Mouse (Mus musculus) c-Kit-positive CD71-positive TER-119-positive erythroid progenitor cells, embryonic 14.5 days (primary cell): ENCODE measurements around the gene Bbs5.
"Not testable (repeated sequence)": the region's sequence is repeated elsewhere in the genome, so short reads cannot be mapped to it uniquely, and the experiment has no call there.

Experiments used
- DNase-seq: peaks from one replicate; pipeline ENCODE4 v3.0.0-alpha.2; 2013; ENCODE audit warnings: low spot score

Gene Bbs5

DNA sequence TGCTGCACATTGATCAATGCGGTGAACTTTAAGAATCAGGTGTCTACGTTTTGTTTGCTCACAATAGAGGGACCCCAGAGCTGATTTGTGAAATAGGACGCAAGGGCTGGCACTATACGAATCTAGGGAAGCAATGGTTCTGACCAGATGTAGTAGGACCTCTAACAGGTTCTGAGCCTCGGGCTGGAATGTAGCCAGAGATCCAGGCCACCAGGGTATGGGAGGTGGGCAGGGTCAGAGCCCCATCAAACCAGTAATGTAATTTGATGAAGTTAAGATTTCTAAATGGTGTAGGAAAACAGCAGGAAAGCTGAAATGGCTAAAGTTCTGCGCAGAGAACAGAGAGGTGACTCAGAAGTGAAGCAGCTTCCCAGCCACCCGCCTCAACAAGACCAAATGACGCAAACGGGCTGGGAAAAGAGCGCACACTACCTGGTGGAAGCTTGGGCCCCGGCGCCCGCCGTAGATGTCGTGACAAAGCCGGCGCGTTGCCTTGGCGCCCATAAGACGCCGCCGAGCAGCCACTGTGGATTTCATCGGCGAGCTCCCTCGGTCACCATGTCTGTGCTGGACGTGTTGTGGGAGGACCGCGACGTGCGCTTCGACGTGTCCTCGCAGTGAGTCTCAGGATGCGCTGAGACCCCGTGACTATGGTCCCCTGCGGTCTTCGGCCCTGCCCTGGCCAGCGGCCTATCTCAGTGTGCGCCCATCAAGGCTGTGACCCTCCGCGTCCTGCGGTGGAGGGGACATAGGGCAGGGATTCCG is at the start of gene Bbs5:
Bbs5 (plus strand) TSS at position 446 of the 765 bp plus-strand sequence.
- DNase-seq = peak; percentile 74

GRCm38 (mm10) chr2:69603726-69604393 is 43.1 kb upstream of the Bbs5 start:
- DNase-seq = no peak

DNA sequence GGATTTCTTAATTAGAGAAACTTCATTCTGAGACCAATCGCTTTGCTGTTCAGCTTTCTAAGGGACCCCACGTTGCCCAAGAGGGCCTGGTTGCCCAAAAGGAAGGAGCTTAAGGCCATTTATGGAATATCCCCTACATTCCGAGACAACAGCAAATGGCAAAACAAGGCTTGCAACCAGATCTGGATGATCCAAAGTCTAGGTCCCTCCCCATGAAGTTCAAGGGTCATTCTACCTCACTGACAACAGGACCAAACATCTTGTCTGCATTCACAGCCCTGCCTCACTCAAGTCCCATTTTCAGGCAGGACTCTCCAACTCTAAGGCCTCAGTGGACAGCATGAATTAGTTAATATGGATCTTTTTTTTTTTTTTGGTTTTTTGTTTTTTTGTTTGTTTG is 40.4 kb upstream of the Bbs5 start:
- DNase-seq = no peak

DNA sequence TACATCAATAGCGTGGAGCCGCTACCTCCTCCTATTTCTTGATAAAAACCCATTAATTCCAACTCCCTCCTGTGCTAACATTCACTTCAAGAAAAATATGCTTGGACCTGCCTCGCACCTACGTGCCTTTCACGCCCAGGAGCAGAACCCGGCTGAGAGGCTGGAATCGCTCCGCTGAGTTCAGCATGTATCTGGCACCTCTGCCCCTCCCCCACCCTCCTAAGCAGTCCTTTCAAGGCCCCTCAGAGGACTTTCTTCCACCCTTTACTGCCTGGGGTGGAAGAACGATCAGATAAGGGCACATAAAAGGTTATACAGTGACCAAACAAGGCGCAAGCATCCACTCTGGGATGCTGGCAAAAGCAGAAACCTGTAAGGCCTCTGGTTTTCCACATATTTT is 34.7 kb upstream of the Bbs5 start:
- no peak for DNase-seq

DNA sequence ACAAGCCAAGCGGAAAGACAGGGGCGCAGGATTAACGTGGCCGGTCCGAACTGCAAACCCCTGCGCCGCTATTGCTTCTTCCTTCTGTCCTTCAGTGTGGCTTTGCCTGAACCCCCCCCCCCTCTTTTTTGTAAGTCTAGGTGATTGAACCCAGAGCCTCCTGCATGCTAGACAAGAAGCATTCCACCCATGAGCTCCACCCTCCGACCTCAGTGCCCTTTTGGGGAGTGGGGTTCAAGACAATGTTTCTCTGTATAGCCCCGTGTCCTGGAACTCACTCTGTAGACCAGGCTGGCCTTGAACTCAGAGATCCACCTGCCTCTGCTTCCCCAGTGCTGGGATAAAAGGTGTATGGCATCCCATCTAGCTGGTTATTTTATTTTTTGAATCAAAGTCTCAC is 34.3 kb upstream of the Bbs5 start:
- no peak for DNase-seq

- peak; percentile 49 for DNase-seq
Measured at GRCm38 (mm10) chr2:69613237-69613636, 33.7 kb upstream of the Bbs5 start.

DNA sequence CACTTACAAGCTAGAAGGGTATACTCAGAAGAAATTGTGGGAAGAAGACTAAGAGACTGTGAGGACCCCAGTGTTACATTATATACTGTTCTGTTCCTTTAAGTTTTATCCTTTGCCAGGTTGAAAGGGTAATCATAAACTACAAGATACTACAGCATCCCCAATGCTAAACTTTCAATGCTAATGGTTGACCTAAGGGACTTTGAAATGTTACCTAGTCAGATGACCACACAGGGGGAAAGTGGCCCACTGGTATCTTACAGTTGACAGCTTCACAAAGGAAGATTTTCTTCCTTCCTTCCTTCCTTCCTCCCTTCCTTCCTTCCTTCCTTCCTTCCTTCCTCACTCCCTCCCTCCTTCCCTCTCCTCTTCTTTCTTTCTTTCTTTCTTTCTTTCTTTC is 28.6 kb upstream of the Bbs5 start:
- DNase-seq = no peak

DNA sequence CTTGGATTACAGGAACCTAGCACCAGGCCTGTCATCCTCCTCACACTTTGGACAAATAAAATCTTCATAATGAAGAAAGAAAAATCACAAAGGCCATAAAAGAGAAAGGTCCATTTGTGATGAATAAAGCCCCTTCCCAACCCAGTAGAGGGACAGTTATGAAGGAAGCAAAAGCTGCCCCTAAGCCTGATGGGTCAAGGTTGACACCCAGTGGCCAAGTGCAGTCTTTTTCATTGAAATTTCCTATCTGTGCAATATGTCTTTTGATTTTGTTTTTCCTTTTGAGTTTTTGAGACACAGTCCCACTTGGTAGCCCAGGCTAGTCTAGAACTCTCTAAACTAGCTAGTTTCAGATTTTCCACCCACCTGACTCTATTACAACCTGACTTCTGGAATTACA is 27.7 kb upstream of the Bbs5 start:
- no peak for DNase-seq

- DNase-seq = no peak
Measured at GRCm38 (mm10) chr2:69629215-69629614, 17.8 kb upstream of the Bbs5 start.

DNA sequence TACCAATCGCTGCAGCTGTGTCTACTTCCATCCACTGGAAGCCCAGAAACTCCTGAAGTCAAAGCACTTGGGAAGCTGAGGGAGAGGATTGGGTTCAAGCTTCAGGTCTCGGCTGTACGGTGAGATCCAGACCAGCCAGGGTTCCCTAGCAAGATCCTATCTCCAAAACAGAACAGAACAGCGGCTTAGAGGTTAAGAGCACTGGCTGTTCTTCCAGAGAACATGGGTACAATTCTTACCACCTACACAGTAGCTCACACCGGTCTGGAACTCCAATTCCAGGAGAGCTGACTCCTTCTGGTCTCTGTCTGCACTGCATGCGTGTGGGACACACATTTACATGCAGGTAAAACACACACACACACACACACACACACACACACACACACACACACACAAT is 17.1 kb upstream of the Bbs5 start:
- DNase-seq = no peak

DNA sequence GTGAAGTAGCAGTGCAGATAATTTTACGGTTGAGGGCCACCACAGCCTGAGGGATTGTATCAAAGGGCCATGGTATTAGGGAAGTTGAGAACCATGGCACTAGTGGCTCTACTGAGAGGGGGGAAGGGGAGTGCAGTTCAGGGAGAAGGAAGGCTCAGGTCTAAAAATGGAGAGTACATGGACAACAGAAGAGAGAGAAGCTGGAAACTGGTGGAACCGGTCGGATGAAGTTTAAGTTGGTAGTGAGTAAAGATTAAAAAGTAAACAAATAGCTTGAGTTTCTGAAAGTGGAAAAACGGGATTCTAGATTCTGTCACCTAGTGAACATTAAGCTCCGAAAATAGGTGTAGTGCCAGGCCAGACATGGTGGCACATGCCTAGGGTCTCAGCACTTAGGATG is 16.2 kb upstream of the Bbs5 start:
- DNase-seq = no peak

DNA sequence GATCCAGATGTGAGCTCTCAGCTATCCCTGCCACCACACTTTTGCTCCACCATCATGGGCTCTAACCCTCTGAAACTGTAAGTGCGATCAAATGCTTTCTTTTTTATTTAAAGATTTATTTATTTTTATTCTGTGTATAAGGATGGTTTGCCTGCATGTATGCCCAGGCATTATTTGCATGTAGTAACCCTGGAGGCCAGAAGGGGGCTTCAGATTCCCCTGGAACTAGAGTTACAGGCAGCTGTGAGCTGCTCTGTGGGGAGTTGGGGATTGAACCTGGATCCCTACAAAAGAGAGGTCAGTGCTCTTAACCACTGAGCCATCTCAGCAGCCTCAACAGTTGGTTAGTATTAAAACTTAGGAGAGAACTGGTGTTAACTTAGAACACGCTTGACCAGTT is 15.5 kb upstream of the Bbs5 start:
- no peak for DNase-seq

DNA sequence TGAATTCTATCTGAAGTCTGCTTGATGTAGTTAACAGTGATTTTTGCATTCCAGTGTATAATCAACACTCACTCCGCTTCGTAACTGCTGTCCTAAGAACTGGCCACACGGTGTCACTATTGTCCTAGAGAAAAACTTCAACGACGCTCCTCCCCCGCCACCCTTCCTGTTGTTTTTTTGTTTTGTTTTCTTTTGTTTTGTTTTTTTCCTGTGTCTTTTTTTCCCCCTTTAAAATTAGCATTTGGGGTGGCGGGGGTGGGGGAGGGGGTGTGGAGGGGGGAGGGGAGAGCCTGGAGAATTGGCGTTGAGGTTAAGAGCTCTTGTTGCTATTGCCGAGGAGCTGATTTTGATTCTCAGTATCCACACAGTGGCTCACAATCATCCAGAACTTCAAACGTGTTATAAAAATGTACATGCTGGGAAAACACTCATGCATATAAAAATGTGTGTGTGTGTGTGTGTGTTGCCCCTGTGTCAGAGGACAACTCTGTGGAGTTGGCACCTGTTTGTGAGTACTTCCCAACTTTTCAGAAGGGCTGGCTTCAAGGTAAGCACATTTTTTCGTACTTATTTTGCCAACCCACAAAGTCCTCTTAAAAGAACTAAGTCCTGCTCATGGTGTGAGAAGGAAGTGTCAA is 11.8 kb upstream of the Bbs5 start:
- peak; percentile 63 for DNase-seq

DNA sequence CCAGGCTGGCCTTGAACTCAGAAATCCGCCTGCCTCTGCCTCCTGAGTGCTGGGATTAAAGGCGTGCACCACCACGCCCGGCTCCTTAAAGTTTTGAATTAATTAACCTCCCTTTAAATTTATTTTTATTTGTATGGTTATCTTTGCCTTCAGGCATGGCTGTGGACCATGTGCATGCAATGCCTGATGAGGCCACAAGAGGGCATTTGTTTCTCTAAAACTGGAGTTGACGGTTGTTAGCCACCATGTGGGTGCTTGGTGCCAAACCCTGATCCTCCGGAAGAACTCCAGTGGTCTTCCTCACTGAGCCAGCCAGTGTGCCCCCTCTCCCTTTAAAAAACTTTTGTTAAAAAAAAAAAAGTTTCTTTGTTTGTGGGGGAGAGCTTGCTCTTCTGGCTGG is 11.2 kb upstream of the Bbs5 start:
- peak; percentile 57 for DNase-seq

- not testable (repeated sequence) for DNase-seq
Measured at GRCm38 (mm10) chr2:69637989-69638388, 9.0 kb upstream of the Bbs5 start.

GRCm38 (mm10) chr2:69640100-69640499 is 6.9 kb upstream of the Bbs5 start:
- no peak for DNase-seq

DNA sequence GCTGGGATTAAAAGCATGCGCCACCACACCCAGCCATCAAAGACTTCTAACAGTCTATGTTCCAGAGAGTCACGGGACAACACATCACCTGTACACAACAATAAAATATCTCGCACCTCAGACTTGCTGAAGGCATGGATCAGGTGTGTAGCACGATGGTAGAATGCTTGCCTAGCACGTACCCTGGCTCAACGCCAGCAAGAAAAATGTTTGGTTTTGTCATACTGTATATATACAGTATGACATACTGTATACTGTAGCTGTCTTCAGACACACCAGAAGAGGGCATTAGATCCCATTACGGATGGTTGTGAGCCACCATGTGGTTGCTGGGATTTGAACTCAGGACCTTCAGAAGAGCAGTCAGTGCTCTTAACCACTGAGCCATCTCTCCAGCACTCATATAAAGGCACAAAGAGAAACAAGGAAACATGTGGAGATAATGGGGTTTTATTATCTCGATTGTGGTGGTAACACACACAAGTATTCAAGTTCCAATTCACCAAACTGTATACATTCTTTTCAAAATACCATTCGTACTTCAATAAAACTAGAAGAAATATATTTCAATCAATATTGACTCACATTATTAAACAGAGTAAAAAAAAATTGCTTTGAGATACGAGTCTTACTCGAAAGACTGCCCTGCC is 1.9 kb upstream of the Bbs5 start:
- DNase-seq = no peak

DNA sequence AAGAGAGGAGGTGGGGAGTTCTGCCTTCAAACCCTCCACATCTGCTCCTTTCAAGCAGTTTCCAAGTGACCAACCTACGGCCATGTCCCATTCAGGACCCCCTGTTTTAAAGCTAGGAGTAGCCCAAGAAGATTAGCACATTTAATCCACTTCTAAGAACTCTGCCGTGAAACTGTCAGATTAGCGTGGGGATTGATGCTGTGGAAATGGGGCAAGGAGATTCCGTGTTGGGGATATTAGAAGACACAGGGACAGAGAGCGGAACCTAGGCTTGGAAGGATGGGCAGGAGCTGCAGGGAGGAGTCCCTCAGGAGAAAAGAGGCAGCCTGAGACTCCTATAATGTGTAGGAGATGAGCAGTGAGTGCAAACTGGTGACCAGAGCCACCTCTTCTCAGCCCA is 2.7 kb downstream of the Bbs5 start:
- DNase-seq = no peak

- DNase-seq = no peak
Measured at GRCm38 (mm10) chr2:69659326-69659725, 12.4 kb downstream of the Bbs5 start.

DNA sequence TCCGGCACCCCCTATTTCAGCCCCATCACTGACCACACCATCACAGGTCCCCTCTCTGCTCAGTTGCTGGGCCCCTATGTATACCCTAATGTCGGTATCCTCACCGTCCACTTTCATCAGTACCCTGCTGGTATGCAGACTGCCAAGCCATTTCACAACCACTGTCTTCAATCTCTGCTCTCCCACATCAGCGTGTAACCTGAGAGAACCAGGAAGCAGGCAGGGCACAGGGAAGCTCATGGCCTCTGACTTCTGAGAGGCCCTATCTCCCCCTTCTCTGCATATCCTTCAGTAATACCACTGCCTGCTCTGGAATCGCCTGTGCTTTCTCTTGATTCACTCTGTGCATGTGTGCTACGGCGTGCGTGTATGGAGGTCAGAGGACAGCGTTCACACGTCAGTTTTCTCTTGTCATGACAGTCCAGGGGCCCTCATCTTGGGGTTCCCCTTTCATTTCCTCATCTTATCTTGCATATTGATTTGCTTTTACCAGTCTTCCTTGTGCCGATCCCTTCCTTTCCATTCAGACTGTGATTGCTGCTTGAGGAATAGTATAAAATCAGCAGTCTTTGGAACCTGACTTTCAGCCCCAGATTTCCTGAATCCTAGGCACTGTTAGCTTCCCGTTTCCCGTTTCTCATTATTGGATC is 17.0 kb downstream of the Bbs5 start:
- DNase-seq = no peak

GRCm38 (mm10) chr2:69667656-69668055 is 20.7 kb downstream of the Bbs5 start:
- DNase-seq = no peak

GRCm38 (mm10) chr2:69668414-69668813 is 21.4 kb downstream of the Bbs5 start:
- DNase-seq = no peak
